Mouse (Mus musculus) yolk sac, embryonic 10.5 days (tissue): ENCODE measurements around the gene Rpusd4.

Experiments used
- DNase-seq: peaks from one replicate; pipeline ENCODE4 v3.0.0-alpha.2; 2017; ENCODE audit warnings: low spot score

Gene Rpusd4

GRCm38 (mm10) chr9:35286351-35286750 lies 18.7 kb downstream of the Rpusd4 start:
- DNase-seq: no peak

- peak; percentile 55 for DNase-seq
Measured at GRCm38 (mm10) chr9:35289992-35290391, 22.3 kb downstream of the Rpusd4 start.

GRCm38 (mm10) chr9:35290417-35290816 lies 22.8 kb downstream of the Rpusd4 start:
- peak; percentile 51 for DNase-seq

- DNase-seq: no peak
Measured at GRCm38 (mm10) chr9:35290916-35291315, 23.3 kb downstream of the Rpusd4 start.

- no peak for DNase-seq
Measured at GRCm38 (mm10) chr9:35293465-35293864, 25.8 kb downstream of the Rpusd4 start.

- DNase-seq: no peak
Measured at GRCm38 (mm10) chr9:35297791-35298190, 30.1 kb downstream of the Rpusd4 start.

GRCm38 (mm10) chr9:35302172-35302571 lies 34.5 kb downstream of the Rpusd4 start:
- no peak for DNase-seq

GRCm38 (mm10) chr9:35307461-35307860 lies 39.8 kb downstream of the Rpusd4 start:
- no peak for DNase-seq

GRCm38 (mm10) chr9:35310377-35310776 lies 42.7 kb downstream of the Rpusd4 start:
- no peak for DNase-seq

GRCm38 (mm10) chr9:35312516-35312915 lies 44.9 kb downstream of the Rpusd4 start:
- DNase-seq: no peak

- no peak for DNase-seq
Measured at GRCm38 (mm10) chr9:35313601-35314000, 45.9 kb downstream of the Rpusd4 start.

GRCm38 (mm10) chr9:35314254-35314653 lies 46.6 kb downstream of the Rpusd4 start:
- no peak for DNase-seq

GRCm38 (mm10) chr9:35316771-35317211 lies 49.1 kb downstream of the Rpusd4 start:
- peak; percentile 47 for DNase-seq

- peak; percentile 74 for DNase-seq
Measured at GRCm38 (mm10) chr9:35317233-35317980, 49.7 kb downstream of the Rpusd4 start.

GRCm38 (mm10) chr9:35318537-35319172 lies 51.0 kb downstream of the Rpusd4 start:
- peak; percentile 91 for DNase-seq

GRCm38 (mm10) chr9:35320288-35320687 lies 52.6 kb downstream of the Rpusd4 start:
- DNase-seq: no peak

- no peak for DNase-seq
Measured at GRCm38 (mm10) chr9:35323974-35324373, 56.3 kb downstream of the Rpusd4 start.

GRCm38 (mm10) chr9:35324571-35324970 lies 56.9 kb downstream of the Rpusd4 start:
- DNase-seq: no peak

GRCm38 (mm10) chr9:35326644-35327263 lies 59.1 kb downstream of the Rpusd4 start:
- no peak for DNase-seq
